Mouse (Mus musculus) thymus, postnatal 0 days (tissue): ENCODE data around the gene Rps29. TPM values are rescaled to one million over a fixed set of nuclear protein-coding genes. Genes with fewer than 3 reads are reported as not detected.

Experiments used
- DNase-seq: peaks from one replicate; pipeline ENCODE4 v3.0.0-alpha.2; 2015; ENCODE audit warnings: low spot score
- polyA plus RNA-seq: library from polyadenylated mRNA; unstranded; fragments of >200 nt; fragmentation: Nextera tagmentation; extraction: Ambion mirVana; gene quantifications from 2 replicates; pipeline ENCODE4 v1.2.1, GENCODE M21; 2015

Rps29 gene
- polyA plus RNA-seq = 3,209 and 3,306 TPM in 2 replicates

DNA sequence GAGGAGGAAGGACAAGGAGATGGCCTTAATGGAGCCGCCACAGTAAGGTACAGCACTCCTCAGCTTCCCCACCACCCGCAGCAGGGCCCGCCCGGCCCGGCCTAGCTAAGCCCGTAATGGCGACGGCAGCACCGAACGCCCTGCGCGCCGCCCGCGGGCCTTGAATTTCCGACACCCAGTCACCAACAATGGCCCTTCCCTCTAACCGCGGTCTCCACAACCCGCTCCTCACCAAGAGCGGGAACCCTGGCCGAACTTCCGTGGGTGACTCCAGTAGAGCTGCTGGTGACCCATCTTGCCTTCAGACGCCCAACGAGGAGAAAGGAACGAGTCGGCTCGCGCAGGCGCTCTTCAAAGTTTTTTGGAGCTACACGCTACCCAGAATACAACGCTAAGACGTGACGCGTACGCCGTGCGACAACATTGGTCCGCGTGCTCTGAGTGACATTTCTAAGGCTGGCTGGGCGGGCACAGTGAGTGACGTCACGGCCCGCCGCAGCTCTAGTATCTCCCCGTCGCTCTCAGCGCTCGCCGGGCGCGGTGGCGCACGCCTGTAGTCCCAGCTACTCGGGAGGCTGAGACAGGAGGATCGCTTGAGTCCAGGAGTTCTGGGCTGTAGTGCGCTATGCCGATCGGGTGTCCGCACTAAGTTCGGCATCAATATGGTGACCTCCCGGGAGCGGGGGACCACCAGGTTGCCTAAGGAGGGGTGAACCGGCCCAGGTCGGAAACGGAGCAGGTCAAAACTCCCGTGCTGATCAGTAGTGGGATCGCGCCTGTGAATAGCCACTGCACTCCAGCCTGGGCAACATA lies at the start of gene Rps29:
TSS of gene Rps29 (minus strand) at position 422 of the 813 bp plus-strand sequence.
- peak; percentile 100 for DNase-seq

DNA sequence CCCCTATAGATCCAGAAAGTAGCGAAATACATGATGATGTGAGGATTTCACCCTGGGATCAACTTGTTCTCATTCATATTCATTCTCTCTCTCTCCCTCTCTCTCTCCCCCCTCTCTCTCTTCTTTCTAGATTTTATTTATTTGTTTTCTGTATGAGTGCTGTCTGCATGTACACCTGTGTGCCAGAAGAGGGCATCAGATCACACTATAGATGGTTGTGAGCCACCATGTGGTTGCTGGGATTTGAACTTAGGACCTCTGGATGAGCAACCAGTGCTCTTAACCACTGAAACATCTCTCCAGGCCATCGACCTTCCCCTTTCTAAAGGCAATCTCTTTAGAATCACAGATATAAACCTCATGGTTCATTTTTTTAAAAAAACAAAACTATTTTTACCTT lies 49.5 kb upstream of the Rps29 start:
- DNase-seq = no peak

DNA sequence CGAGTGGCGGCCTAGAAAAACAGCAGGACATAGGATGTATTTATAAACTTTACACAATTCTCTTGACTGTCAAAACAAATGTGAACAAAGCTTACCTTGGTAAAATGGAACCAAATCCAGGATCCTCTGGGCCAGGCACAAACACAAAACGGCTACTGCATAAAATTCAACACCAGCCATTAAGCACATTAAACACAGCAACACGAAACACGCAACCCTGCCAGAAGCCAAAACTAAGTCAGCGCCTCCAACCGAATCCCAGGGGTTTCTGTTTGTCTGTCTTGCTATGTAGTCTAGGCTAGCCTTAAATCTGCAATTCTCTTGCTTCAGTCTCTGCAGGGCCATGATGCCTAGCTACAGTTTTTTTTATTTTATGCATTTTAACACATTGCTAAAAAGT lies 48.9 kb upstream of the Rps29 start:
- DNase-seq = no peak

DNA sequence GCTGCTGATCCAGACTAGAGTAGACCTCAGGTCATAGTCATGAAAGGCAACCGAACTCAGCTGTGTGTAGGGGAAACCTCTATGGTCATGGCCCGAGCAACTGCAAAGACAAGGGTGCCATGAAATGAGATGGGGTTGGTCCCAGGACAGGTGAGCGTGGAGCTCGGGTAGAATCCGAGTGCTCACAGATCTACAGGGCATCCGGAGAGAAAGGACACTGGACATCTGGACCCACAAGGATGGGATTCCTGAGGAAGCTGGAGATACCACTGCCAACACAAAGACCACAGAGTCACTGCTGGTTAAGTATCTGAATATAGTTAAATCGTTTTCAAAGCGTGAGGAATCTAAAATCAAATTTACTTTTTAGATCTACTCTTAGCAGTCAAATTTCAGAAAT lies 48.4 kb upstream of the Rps29 start:
- no peak for DNase-seq

DNA sequence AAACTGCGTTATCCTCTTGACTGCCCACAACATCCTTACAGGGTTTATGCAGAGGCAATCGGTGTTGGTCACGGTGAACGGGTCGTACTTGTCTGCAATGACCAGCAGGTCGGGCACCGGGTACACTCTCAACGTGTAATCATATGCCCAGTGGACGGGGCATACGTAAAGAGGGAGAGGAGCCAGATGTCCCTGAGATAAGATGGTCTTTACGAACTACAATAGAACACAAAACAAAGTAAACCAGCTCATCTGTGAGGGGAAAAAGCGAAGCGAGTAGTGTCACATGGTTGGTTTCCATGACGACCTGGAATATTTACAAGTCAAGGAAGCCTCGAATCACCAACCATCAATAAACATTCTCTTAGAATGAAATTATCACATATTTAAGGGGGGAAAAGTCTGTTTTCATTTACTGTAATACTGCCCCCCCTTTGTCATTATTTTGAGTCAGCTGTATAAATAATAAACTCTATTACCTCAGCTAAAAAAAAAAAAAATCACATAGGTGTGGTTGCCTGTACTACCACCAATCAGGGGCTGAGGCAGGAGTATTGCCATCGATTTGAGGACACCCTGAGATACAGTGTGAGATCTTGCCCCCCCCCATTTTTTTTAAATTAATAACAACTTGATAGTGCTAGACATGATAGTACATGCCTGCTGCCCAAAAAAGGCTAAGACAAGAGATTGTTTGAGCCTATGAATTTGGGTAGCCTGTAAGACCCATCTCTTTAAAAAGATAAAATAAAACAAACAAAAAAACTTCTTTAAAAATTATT lies 45.3 kb upstream of the Rps29 start, which contains the start of gene Gm49384:
TSS of gene Gm49384 (minus strand) at position 216 of the 782 bp plus-strand sequence.
- DNase-seq = no peak

DNA sequence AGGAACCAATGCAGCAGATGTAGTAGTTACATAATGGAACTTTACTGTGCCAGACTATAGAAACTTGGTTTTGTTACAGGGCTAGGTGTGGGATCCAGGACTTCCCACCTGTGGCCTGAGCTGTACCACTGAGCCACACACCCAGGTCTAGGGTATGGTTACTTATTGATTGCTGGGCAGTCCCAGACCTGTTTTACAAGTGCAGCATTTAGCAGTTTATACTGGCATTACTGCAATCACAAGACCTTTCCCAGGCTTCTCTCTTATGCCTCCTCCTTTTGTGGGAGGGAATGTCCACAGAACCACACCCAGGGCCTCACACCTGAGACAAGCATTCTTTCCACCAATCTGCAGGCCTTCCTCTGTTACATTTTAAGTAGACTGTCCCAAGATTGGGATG lies 40.0 kb upstream of the Rps29 start:
- DNase-seq = no peak

DNA sequence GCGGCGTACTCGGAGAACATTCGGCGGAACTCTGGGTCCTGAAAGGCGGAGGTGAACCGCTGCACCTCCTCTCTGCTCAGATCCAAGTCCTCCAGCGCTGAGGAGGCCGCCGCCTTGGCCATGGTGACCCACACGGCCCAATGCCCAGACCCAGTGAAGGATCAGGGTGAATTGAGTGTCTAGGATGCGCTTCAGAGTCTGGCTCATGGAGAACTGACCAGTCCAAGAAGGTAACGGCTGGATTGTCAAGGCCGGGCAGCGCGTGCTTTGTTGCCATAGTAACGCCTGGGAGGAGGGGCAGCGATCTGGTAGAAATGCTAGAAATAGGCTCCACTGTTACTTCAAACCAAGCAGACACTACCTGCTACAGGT lies 39.2 kb upstream of the Rps29 start, which contains the start of gene Dnaaf2:
TSS of gene Dnaaf2 (minus strand) at position 266 of the 372 bp plus-strand sequence.
- DNase-seq = no peak

DNA sequence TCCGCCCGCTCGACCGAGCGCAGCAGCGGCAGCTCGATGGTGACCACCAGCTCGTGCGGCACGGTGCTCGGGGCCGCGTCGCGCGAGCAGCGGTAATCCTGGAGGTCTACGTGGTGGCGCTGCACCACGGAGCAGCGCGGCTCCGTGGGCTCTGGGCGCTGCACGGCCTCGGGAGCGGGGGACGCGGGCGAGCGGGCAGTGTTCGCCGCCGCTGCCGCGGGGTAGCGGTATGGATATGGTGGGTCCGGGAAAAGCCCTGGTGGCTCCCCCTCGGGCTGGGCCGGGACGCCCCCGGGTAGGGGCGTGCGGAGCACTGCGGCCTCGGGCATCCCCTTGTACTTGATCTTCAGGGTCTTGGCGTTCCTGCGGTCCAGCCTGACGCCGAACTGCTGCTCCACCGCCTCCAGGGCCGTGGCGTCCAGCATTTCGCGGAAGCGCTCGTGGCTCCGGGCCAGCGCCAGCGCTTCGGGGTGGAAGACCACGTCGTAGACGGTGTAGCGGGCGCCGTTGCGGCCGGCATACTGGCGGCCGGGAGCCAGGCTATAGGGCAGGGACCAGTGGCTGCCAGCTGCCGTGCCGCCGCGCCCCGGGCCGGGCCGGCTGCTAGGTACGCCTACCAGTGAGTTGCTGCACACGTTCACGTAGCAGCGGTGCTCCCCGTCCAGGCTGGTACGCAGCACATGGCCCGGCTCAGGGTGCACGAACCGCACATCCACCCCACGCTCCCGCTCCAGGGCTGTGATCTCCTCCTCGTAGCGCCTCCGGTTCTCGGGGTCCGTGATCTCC lies 38.6 kb upstream of the Rps29 start:
- DNase-seq = peak; percentile 59

DNA sequence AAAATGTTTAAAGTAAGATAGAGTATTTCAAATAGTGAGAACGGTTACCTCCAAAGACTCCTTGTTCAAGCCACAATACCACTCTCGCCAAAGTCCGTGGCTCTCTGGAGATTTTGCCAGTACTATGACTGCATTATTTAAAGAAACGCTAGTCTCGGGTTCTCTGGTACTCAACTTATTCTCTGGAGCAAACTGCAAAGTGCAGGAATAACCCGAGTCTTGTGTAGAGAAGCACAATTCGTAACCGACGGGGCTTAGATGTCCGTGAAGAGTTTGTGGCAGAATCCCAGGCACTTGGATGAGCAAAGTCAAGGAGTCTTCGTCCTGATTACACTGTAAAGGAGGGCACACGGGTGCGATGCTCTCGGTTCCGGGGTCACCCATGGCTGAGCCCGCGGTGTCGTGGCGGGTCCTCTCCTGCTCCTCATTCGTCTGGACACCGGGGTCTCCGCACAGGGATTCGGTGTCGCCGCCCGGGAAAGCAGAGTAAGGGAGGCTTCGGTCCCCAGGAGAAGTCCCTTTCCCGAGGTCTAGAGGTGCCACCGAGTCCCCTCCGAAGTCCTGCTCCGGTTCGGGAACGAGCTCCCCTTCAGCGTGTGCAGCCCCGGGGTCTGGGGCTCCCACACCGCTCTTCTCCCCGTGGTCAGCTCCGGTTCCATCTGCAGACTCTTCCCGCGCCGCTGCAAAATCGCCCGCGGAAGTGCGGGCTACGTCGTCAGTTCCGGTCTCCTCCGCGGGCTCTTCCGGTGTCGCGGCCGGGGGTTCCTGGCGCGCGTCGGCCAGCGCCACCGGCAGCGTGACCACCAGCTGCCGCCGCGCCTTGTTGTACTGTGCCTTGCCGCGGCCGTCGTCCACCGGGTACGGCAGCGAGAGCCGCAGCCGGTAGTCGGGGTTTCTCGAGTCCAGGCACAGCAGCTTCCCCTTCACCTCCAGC lies 37.7 kb upstream of the Rps29 start, which contains the start of gene Gm49383:
TSS of gene Gm49383 (minus strand) at position 661 of the 934 bp plus-strand sequence.
- peak; percentile 76 for DNase-seq

DNA sequence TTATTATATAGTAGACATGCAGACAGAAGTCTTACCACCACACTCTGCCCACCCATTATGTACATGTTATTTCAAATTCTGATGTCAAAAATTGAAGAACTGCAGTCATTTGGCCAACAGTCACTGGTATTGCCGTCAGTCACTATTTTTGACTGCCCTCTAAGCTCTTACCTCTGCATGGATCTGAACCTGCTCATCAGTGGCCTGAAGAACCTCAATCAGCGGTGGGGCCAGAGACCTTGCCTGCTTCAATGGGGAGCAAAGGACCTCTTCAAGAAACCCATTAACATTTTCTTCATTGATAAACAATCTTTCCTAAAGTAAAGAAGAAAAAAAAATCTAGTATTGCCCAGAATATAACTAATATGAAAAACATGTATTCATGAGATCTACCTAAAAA lies 33.7 kb upstream of the Rps29 start:
- no peak for DNase-seq

DNA sequence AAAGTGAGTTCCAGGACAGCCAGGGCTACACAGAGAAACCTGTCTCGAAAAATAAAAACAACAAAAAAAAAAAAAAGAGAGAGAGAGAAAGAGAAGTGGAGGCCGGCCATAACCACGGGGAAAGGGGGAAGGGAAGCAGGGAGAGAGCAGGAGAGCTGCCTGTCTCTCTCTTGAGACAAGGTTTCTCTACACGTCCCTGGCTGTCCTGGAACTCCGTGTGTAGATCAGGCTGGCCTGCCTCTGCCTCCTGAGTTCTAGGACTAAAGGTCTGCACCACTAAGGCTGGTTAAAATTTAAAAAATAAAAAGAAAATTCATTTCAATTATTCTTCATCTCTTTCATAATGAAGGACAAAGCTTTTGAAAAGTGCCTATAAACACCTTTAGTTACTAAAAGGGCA lies 32.4 kb upstream of the Rps29 start:
- no peak for DNase-seq

DNA sequence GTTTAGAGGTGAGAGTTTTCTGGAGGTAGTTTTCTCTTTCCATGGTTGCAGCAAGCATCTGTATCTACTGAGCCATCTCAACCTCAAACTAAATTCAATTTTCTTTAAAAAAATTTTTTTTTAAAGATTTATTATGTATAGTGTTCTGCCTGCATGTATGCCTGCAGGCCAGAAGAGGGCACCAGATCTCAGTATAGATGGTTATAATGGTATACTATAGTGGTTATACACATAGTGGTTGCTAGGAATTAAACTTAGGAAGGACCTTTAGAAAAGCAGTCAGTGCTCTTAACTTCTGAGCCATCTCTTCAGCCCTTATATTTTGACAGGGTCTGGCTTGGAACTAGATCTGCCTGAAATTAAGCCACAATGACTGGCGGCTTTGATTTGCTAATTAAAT lies 31.5 kb upstream of the Rps29 start:
- DNase-seq = peak; percentile 24

DNA sequence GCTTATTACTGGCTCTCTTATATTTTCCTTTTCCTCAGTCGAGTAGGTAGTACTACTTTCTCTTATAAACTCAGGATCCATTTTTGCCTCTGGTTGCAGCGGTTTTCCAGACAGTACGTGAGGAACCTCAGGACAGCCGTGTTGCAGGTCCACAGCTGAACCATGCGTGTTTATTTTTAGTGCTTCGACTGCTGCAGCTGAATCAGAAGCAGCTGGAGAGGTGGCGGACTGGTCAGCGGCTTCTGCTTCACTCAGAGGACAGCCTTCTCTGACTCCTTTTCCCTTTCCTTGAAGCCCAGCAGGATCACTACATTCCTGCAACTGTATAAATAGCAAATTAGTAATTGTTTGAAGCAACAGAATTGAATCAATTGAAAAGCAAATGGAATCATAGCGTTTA lies 31.1 kb upstream of the Rps29 start:
- DNase-seq = no peak

DNA sequence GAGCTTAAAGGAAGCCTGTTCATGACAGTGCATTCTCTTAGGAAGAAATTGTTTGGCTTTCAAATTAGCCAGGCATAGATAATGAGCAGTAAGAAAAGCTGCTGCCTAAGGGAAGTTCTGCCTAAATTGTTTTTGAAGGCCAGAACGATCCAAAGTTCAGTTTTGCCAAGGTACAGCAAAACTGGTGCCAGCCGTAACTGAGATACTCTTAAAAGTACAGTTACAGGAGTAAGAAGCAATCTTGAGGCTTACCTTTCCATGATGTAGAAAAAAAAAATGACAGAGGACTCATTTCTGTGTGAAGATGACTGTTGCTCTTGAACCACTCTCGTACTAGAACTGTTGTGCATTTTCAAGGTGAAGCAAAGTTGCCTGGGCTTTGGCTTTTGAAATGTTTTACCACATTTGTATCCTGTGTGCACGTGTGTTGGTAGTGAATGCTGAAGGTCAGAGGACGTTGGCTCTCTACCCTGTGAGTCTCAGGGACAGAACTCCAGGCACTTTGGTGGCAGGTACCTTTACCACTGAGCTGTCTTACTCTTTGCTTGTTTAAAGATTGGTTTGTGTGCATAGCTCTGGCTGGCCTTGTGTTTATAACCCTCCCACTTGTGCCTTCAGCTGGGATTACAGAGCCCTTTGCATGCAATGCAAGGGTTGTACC lies 28.0 kb upstream of the Rps29 start:
- no peak for DNase-seq

DNA sequence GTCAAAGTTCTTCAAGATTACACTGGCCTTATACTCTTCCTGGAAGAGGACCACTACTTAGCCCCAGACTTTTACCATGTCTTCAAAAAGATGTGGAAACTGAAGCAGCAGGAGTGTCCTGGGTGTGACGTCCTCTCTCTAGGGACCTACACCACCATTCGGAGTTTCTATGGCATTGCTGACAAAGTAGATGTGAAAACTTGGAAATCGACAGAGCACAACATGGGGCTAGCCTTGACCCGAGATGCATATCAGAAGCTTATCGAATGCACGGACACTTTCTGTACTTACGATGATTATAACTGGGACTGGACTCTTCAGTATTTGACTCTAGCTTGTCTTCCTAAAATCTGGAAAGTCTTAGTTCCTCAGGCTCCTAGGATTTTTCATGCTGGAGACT lies 26.4 kb upstream of the Rps29 start:
- DNase-seq = no peak

DNA sequence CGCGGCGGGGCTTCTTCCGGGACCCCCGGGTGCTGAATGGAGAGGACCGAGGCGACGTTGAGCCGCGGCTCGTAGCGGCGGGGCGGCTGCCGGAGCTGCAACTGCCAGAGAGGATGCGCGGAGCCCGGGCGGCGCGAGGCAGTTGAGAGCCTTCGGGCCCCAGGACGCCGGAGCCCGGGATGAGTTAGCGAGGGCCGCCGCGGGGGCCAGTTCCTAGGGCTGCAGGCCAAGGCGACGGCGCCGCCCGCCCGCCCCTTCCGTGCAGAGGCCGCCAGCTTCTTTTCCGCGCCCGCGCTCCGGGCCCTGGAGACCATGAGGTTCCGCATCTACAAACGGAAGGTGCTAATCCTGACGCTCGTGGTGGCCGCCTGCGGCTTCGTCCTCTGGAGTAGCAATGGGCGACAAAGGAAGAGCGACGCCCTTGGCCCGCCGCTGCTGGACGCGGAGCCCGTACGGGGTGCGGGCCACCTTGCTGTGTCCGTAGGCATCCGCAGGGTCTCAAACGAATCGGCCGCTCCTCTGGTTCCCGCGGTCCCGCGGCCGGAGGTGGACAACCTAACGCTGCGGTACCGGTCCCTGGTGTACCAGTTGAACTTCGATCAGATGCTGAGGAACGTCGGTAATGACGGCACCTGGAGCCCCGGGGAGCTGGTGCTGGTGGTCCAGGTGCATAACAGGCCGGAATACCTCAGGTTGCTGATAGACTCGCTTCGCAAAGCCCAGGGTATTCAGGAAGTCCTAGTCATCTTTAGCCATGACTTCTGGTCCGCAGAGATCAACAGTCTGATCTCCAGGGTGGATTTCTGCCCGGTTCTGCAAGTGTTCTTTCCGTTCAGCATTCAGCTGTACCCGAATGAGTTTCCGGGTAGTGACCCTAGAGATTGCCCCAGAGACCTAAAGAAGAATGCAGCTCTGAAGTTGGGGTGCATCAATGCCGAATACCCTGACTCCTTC lies 25.6 kb upstream of the Rps29 start:
- peak; percentile 9 for DNase-seq

DNA sequence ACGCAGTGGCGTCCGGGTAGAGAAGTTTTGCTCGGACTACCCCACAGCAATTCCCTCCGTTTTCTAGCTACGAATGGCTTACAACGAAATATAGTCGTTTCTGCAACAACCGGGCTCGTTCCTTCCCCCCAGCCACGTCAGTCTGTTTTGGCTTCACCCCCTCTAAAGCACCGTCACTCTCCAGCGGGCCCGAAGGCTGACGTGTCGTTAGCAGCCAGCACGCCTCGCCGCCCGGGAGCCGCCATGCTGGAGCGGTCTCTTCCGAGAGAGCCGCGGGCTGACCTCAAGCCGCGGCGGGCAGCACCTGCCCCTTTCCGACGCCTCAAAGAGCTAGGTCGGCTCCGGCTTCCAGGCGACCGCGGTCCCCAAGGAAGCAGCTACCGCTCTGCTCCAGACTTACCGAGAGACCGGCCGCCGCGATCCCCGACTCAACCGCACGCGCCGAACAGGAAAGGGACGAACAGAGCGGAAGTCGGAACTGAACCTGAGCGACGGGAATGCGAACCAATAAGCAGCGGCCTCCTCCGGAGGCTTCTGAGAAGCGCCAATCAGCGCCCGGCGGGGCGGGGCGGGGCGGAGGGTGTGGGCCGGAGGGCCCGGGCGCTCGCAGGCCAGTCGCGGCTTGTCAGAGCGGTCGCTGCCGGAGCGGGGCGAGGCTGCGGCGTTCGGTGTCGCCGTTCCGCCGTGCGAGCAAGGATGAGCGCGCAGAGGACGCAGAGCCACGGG lies 24.8 kb upstream of the Rps29 start, which contains the start of the genes Rpl36al and Mgat2:
TSS of gene Rpl36al (minus strand) at position 501 of the 726 bp plus-strand sequence.
TSS of gene Mgat2 (plus strand) at position 575 of the 726 bp plus-strand sequence.
- DNase-seq = peak; percentile 97

DNA sequence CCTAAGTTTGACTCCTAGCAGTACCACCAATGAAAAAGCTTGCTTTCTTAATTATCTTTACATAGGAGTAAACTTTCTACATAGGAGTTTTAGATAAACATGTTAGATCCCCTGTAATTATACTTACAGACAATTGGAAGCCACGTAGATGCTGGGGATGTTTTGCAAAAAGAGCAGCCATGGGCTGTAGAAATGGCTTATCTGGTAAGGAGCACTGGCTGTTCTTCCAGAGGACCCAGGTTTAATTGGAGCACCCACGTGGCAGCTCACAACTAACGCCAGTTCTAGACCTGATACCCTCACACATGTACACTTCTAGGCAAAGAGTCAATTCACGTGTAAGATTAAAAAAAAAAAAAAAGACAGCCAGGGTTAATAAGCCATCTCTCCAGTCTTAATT lies 22.8 kb upstream of the Rps29 start:
- no peak for DNase-seq
